Mouse (Mus musculus) cortical plate, adult 2 months (tissue): Measurements from ENCODE around the gene Dtx2. TPM values are rescaled to one million over a fixed set of nuclear protein-coding genes. Genes with fewer than 3 reads are reported as not detected.

Experiments used
- H3K27ac ChIP-seq: fragments of 200-500 bp; 2 replicates; pipeline ENCODE4 v1.5.1; 2012; ENCODE audit warnings: low read length, control low read depth, inconsistent platforms; ENCODE audit not compliant: insufficient read depth
- H3K4me1 ChIP-seq: fragments of 200-500 bp; 2 replicates; pipeline ENCODE4 v1.6.1; 2011; ENCODE audit warnings: low read length; ENCODE audit not compliant: control insufficient read depth, insufficient read depth
- H3K4me3 ChIP-seq: fragments of 200-500 bp; 2 replicates; pipeline ENCODE4 v1.5.1; 2011; ENCODE audit warnings: mild to moderate bottlenecking, low read length, control low read depth; ENCODE audit not compliant: insufficient read depth
- CTCF ChIP-seq: fragments of 200-500 bp; IDR thresholded peaks from 2 replicates; pipeline ENCODE4 v1.5.1; 2011; ENCODE audit warnings: mild to moderate bottlenecking, control low read depth, low read length; ENCODE audit not compliant: insufficient read depth; ENCODE audit errors: extremely low read depth
- POLR2A ChIP-seq: fragments of 200-500 bp; IDR thresholded peaks from 2 replicates; pipeline ENCODE4 v1.6.1; 2011; ENCODE audit warnings: mild to moderate bottlenecking, low read length, control low read depth; ENCODE audit not compliant: insufficient read depth; ENCODE audit errors: extremely low read depth
- polyA plus RNA-seq: library from polyadenylated mRNA; depleted of rRNA; stranded (reverse); fragments of >200 nt; gene quantifications from 2 replicates; pipeline ENCODE4 v1.2.3, GENCODE M21; 2012

Gene Dtx2
- polyA plus RNA-seq, 1 experiment = 9.6 TPM

DNA sequence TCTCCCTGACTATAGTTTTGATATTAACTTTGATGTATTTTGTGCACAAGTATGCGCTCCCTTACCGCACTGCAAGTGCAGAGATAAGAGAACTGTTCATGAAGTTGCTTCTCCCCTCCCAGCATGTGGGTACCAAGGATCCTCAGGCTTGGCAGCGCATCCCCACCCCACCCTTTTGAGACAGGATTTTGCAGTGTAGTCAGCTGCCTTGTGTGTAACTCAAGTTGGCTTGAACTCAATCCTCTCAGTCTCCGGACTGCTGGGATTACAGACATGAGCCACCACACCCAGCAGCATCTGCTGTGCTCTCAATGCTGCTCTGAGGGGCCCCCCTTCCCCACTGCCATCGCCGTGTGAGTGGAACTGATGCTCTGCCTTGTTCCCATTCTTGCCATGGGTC is 22.7 kb downstream of the Dtx2 start:
- no peak for TF ChIP-seq POLR2A
- TF ChIP-seq CTCF = no peak
- Histone ChIP-seq H3K4me1 (no peaks in the 10 kb centered on the region; the same call in 1 of the 2 replicates), H3K4me3 (no peak overlapping the region), H3K27ac (no peak overlapping the region)

GRCm38 (mm10) chr5:136018726-136019125 is 24.1 kb downstream of the Dtx2 start:
- no peak for TF ChIP-seq CTCF
- TF ChIP-seq POLR2A = no peak
- no peak overlapping the region for H3K4me3 ChIP-seq
- H3K4me1 ChIP-seq = no peaks in the 10 kb centered on the region; the same call in 1 of the 2 replicates
- no peak overlapping the region for H3K27ac ChIP-seq

- Histone ChIP-seq H3K4me1 (no peaks in the 10 kb centered on the region; the same call in 1 of the 2 replicates), H3K27ac (no peak overlapping the region)
- TF ChIP-seq CTCF (no peak), POLR2A (no peak)
Observed at GRCm38 (mm10) chr5:136019907-136020306, 25.3 kb downstream of the Dtx2 start.

DNA sequence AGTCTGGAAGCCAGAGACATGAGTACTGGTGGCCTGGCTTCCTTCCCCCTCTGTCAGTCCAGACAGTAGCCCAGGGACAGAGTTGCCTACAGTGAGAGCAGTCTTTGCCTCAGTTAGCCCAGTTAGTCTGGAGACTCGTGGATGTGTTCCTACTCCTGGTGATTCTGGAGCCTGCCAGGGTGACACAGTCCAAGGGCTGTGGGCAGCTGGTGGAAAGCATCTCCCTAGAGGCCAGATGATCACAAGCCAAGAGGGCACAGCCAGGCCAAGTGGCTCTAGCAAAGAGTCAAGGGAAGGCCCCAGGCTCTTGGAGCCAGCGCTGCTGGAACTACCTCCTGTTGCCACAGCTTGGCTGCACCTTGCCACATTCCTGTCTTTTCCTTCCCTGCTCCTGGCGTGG is 31.1 kb downstream of the Dtx2 start:
- Histone ChIP-seq H3K27ac (no peak overlapping the region), H3K4me1 (no peaks in the 10 kb centered on the region), H3K4me3 (no peak overlapping the region)
- TF ChIP-seq POLR2A = no peak

More at GRCm38 (mm10) chr5:136019907-136020306, 25.3 kb downstream of the Dtx2 start:
- no peak overlapping the region for H3K4me3 ChIP-seq

DNA sequence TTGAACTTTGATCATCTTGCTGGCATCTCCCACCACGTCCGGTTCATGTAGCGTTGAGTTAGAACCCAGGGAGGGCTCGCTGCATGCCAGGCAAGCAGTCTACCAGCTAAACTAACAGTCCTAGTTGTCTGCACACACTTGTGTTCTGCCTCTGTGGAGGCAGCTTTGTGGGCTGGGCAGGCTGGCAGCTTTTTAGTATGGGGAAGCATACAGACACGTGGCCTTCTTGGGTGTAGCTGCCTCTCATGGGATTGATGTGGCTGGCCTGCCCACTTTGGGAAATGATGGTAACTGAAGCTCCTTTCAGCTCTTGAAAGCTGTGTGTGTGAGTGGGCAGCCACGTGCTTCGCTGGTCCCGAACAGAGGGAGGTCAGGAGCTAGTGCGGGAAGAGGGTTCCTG is 32.3 kb downstream of the Dtx2 start:
- Histone ChIP-seq H3K27ac (no peak overlapping the region), H3K4me3 (no peak overlapping the region), H3K4me1 (no peaks in the 10 kb centered on the region)
- TF ChIP-seq POLR2A (no peak), CTCF (no peak)

DNA sequence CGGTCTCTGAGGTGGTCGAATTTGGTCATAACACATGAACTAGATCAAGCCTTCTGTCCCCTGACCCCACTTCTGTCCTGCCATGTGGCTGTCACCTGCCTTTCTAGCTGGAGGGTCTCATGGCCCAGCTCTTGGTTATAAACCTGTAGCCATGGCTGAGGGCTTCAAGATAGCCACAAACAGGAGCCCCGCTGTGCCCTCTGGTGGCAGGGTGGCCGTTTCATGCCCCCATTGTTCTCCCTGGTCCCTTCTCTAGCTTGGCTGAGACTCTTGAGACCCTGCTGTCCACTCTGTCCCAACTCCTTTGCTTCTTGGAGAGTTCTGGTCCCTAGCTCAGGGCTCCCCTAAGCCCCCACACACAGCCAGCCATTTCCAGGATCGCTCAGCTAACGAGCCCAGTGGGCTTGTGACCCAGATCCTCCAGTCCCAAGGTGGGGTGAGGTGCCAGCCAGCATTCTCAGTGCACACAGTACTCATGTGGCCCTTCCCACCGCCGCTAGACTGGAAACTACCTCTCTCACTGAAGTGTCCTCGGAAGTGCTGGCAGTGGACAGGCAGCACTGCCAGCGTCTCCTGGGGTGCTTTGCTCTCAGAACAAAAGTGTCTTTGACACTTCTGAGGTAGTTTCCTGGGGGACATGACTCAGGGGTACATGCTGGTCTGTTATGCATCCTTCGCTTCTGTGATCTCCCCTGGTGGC is 33.2 kb downstream of the Dtx2 start:
- Histone ChIP-seq H3K4me1 (no peaks in the 10 kb centered on the region), H3K27ac (no peak overlapping the region), H3K4me3 (no peak overlapping the region)
- 0 out of 2 replicates have a peak, but pooled peaks have one; percentile 3 for TF ChIP-seq CTCF
- no peak for TF ChIP-seq POLR2A

GRCm38 (mm10) chr5:136034868-136035267 is 40.3 kb downstream of the Dtx2 start:
- H3K4me1 ChIP-seq = no peaks in the 10 kb centered on the region
- no peak overlapping the region for H3K4me3 ChIP-seq
- TF ChIP-seq CTCF (no peak), POLR2A (no peak)
- H3K27ac ChIP-seq = no peak overlapping the region

DNA sequence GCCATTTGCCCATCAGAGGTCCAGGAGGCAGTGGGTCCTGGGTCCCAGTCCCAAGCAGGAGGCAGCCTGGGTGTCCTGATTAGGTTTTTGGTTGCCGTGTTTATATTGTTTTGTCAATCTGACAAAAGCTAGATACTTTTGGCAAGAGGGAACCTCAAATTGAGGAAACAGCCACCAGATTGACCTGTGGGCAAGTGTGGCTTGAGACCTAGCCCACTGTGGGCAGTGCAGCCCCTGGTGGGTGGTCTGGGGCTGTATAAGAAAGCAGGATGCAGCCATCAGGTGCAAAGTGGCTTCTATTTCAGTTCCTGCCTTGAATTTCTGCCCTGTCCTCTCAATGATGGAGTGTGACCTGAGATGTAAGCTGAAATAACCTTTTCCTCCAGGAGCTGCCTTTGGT is 40.7 kb downstream of the Dtx2 start:
- Histone ChIP-seq H3K27ac (no peak overlapping the region), H3K4me1 (no peaks in the 10 kb centered on the region), H3K4me3 (no peak overlapping the region)
- TF ChIP-seq CTCF = no peak
- TF ChIP-seq POLR2A = no peak

- Histone ChIP-seq H3K4me1 (no peaks in the 10 kb centered on the region), H3K4me3 (no peak overlapping the region), H3K27ac (no peak overlapping the region)
- TF ChIP-seq CTCF (no peak), POLR2A (no peak)
Observed at GRCm38 (mm10) chr5:136036667-136037066, 42.1 kb downstream of the Dtx2 start.

- no peak for TF ChIP-seq CTCF
- no peak for TF ChIP-seq POLR2A
- H3K27ac ChIP-seq = no peak within 1 kb of the TSS
- no peaks in the 10 kb centered on the region for H3K4me1 ChIP-seq
Observed at GRCm38 (mm10) chr5:136038258-136039214, 43.9 kb downstream of the Dtx2 start, which contains the start of gene Upk3b. TSS of gene Upk3b (plus strand) at chr5:136038496.

More at GRCm38 (mm10) chr5:136038258-136039214, 43.9 kb downstream of the Dtx2 start, which contains the start of gene Upk3b:
- H3K4me3 ChIP-seq = no peak within 1 kb of the TSS
